Mouse (Mus musculus): Measurements from ENCODE around the gene Lars2. TPM values are rescaled to one million over a fixed set of nuclear protein-coding genes. Genes with fewer than 3 reads are reported as not detected.

The Lars2 gene
- polyA plus RNA-seq, 1 experiment, result 617 TPM

GRCm38 (mm10) chr9:123473377-123473776 is 106.7 kb downstream of the Lars2 start:
- peaks cover 5% of the 10 kb centered on the region; the same call in 1 of the 2 replicates for H3K4me1 ChIP-seq (ENCODE audit: control insufficient read depth, insufficient read depth, insufficient read length)
- DNase-seq (ENCODE audit: low read depth in 1 of 2, low spot score in 2 of 2), result no peak
- H3K36me3 ChIP-seq (ENCODE audit: control insufficient read depth, insufficient read depth, low read length), result no peaks in the 10 kb centered on the region
- H3K27me3 ChIP-seq (ENCODE audit: control insufficient read depth, insufficient read depth, low read length), result no peaks in the 10 kb centered on the region
- no peak overlapping the region for H3K27ac ChIP-seq (ENCODE audit: insufficient read depth, low read length)
- H3K4me3 ChIP-seq (ENCODE audit: extremely low read depth, insufficient read depth, insufficient read length), result no peak overlapping the region
- TF ChIP-seq POLR2A (IDR thresholded peaks at IDR 0.05; ENCODE audit: low read depth, low read length), result no peak

DNA sequence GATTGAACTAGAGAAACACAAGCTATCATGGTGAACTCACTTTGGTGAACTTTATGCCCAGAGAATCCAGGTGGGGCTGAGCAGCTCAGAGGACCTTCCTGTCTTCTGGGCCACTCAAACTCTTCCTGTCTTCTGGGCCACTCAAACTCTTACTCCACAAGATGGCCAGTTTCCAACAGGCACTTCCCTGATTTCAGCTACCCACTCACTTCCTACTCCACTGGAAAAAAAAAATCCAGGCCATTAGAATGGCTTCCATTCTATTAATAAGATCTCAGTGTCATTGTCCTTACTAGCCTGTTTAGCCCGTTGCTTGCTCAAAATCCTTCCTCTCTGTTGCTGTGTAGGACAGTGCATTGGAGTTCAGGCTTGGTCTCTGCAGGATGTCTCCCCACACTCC is 108.8 kb downstream of the Lars2 start:
- TF ChIP-seq CTCF (IDR thresholded peaks at IDR 0.05; ENCODE audit: extremely low read depth, insufficient read depth, insufficient read length, insufficient replicate concordance), result no peak
- no peak for TF ChIP-seq POLR2A (IDR thresholded peaks at IDR 0.05; ENCODE audit: low read depth, low read length)
- no peak overlapping the region for H3K4me3 ChIP-seq (ENCODE audit: extremely low read depth, insufficient read depth, insufficient read length)
- no peaks in the 10 kb centered on the region for H3K36me3 ChIP-seq (ENCODE audit: control insufficient read depth, insufficient read depth, low read length)
- 83% methylated on average over 1 of the region's 1 CpGs for WGBS
- no peak for DNase-seq (ENCODE audit: low read depth in 1 of 2, low spot score in 2 of 2)
- H3K27me3 ChIP-seq (ENCODE audit: control insufficient read depth, insufficient read depth, low read length), result no peaks in the 10 kb centered on the region
- peaks cover 12% of the 10 kb centered on the region; the same call in 1 of the 2 replicates for H3K4me1 ChIP-seq (ENCODE audit: control insufficient read depth, insufficient read depth, insufficient read length)
- H3K27ac ChIP-seq (ENCODE audit: insufficient read depth, low read length), result no peak overlapping the region

DNA sequence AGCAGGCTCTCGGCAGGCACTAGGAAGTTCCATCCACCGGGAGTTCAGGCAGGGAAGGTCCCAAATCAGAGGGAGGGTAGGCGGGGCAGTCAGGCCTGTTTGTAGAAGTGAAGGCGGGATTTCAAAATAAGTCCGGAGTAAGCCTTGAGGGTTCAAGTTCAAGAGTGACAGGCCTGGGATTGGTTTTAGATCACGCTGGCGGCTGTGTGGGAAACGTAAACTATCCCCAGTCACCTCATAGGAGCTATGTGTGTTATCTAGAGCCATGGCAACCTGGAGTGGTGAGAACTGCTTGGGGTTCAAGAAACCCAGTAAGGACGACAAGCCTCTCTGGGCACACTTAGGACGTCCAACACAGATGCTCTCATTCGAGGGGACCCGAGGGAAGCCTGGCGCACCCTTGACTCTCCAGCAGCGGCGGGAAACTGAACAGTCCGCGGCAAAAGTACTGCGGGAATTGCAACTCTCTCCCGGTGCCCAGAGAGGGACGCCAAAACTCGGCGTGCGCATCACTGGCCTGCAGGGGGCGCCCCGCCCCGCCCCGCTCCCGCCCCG is 111.4 kb downstream of the Lars2 start:
- Histone ChIP-seq H3K4me3 (ENCODE audit: extremely low read depth, insufficient read depth, insufficient read length) (peak overlapping the region; percentile 38), H3K27me3 (ENCODE audit: control insufficient read depth, insufficient read depth, low read length) (no peaks in the 10 kb centered on the region), H3K4me1 (ENCODE audit: control insufficient read depth, insufficient read depth, insufficient read length) (peaks cover 23% of the 10 kb centered on the region), H3K27ac (ENCODE audit: insufficient read depth, low read length) (peak overlapping the region; percentile 22; the same call in 1 of the 2 replicates), H3K36me3 (ENCODE audit: control insufficient read depth, insufficient read depth, low read length) (0 out of 2 replicates have a peak, but pooled peaks cover 2% of the 10 kb centered on the region)
- TF ChIP-seq CTCF (IDR thresholded peaks at IDR 0.05; ENCODE audit: extremely low read depth, insufficient read depth, insufficient read length, insufficient replicate concordance), result peak; percentile 60; the same call in 1 of the 2 replicates
- TF ChIP-seq POLR2A (IDR thresholded peaks at IDR 0.05; ENCODE audit: low read depth, low read length), result no peak
- DNase-seq (ENCODE audit: low read depth in 1 of 2, low spot score in 2 of 2), result peak in 1 of 2 experiments; percentile 33
- 13% methylated on average over 23 of the region's 29 CpGs for WGBS

- peak in 1 of 2 experiments; percentile 66 for DNase-seq (ENCODE audit: low read depth in 1 of 2, low spot score in 2 of 2)
- Histone ChIP-seq H3K36me3 (ENCODE audit: control insufficient read depth, insufficient read depth, low read length) (peaks cover 4% of the 10 kb centered on the region; the same call in 1 of the 2 replicates), H3K4me1 (ENCODE audit: control insufficient read depth, insufficient read depth, insufficient read length) (peaks cover 26% of the 10 kb centered on the region), H3K4me3 (ENCODE audit: extremely low read depth, insufficient read depth, insufficient read length) (peak within 1 kb of the TSS; percentile 83), H3K27me3 (ENCODE audit: control insufficient read depth, insufficient read depth, low read length) (no peaks in the 10 kb centered on the region), H3K27ac (ENCODE audit: insufficient read depth, low read length) (peak within 1 kb of the TSS; percentile 92)
- TF ChIP-seq CTCF (IDR thresholded peaks at IDR 0.05; ENCODE audit: extremely low read depth, insufficient read depth, insufficient read length, insufficient replicate concordance) (no peak), POLR2A (IDR thresholded peaks at IDR 0.05; ENCODE audit: low read depth, low read length) (peak; percentile 17; the same call in 1 of the 2 replicates)
- WGBS, result under 1% methylated on average over 37 of the region's 57 CpGs
Measured at GRCm38 (mm10) chr9:123478586-123479195, 112.0 kb downstream of the Lars2 start, which contains the start of gene Limd1. TSS of gene Limd1 (plus strand) at chr9:123478706.

- Histone ChIP-seq H3K4me3 (ENCODE audit: extremely low read depth, insufficient read depth, insufficient read length) (peak overlapping the region; percentile 83), H3K36me3 (ENCODE audit: control insufficient read depth, insufficient read depth, low read length) (peaks cover 6% of the 10 kb centered on the region; the same call in 1 of the 2 replicates), H3K27me3 (ENCODE audit: control insufficient read depth, insufficient read depth, low read length) (no peaks in the 10 kb centered on the region), H3K27ac (ENCODE audit: insufficient read depth, low read length) (peak overlapping the region; percentile 92), H3K4me1 (ENCODE audit: control insufficient read depth, insufficient read depth, insufficient read length) (peaks cover 26% of the 10 kb centered on the region)
- no peak for TF ChIP-seq CTCF (IDR thresholded peaks at IDR 0.05; ENCODE audit: extremely low read depth, insufficient read depth, insufficient read length, insufficient replicate concordance)
- no peak for TF ChIP-seq POLR2A (IDR thresholded peaks at IDR 0.05; ENCODE audit: low read depth, low read length)
- WGBS, result 34% methylated on average over 17 of the region's 17 CpGs
- DNase-seq (ENCODE audit: low read depth in 1 of 2, low spot score in 2 of 2), result no peak
Measured at GRCm38 (mm10) chr9:123479196-123479669, 112.5 kb downstream of the Lars2 start.

DNA sequence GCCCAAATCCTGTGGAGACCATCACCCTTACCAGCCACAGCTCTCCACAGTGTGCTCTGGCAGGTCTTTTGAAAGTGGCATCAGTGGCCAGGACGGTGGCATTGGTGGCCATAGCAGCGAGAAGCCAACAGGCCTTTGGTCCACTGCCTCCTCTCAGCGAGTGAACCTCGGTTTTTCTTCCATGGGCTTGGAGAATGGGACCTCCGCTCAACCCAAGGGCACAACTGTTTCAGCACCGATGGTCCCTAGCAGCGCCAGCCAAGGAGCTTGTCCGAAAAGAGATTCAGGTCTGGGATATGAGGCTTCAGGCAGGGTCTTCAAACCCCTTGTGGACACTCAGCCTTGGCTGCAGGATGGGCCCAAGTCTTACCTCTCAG is 113.1 kb downstream of the Lars2 start:
- no peak for TF ChIP-seq POLR2A (IDR thresholded peaks at IDR 0.05; ENCODE audit: low read depth, low read length)
- no peak for TF ChIP-seq CTCF (IDR thresholded peaks at IDR 0.05; ENCODE audit: extremely low read depth, insufficient read depth, insufficient read length, insufficient replicate concordance)
- DNase-seq (ENCODE audit: low read depth in 1 of 2, low spot score in 2 of 2), result no peak
- peaks cover 26% of the 10 kb centered on the region for H3K4me1 ChIP-seq (ENCODE audit: control insufficient read depth, insufficient read depth, insufficient read length)
- no peaks in the 10 kb centered on the region for H3K27me3 ChIP-seq (ENCODE audit: control insufficient read depth, insufficient read depth, low read length)
- H3K27ac ChIP-seq (ENCODE audit: insufficient read depth, low read length), result peak overlapping the region; percentile 92
- peaks cover 9% of the 10 kb centered on the region for H3K36me3 ChIP-seq (ENCODE audit: control insufficient read depth, insufficient read depth, low read length)
- whole genome bisulfite sequencing, result 87% methylated on average over 8 of the region's 8 CpGs
- H3K4me3 ChIP-seq (ENCODE audit: extremely low read depth, insufficient read depth, insufficient read length), result peak overlapping the region; percentile 83

Measured in spleen, adult 2 months (tissue).